Mouse (Mus musculus) midbrain, postnatal 0 days (tissue): Measurements from ENCODE around the gene Ppat. TPM values are rescaled to one million over a fixed set of nuclear protein-coding genes. Genes with fewer than 3 reads are reported as not detected.
A peak's percentile ranks its signal among the peaks of the same experiment; 100 is the strongest.

Experiments
- ATAC-seq: fragments of 200-750 bp; cut with Nextera tagmentation; 2 replicates; pipeline ENCODE4 v1.8.0; 2017; ENCODE audit warnings: moderate number of reproducible peaks, mild to moderate bottlenecking, moderate TSS enrichment, moderate library complexity; ENCODE audit not compliant: low FRiP score
- DNase-seq: peaks from one replicate; pipeline ENCODE4 v3.0.0-alpha.2; 2015; ENCODE audit warnings: low spot score
- H3K27ac ChIP-seq: fragments of 300-500 bp; sonication (generic); 2 replicates; pipeline ENCODE4 v1.5.1; 2014; ENCODE audit warnings: low read depth, mild to moderate bottlenecking, low read length, mixed read lengths
- H3K27me3 ChIP-seq: fragments of 300-500 bp; sonication (generic); 2 replicates; pipeline ENCODE4 v1.6.1; 2014; ENCODE audit warnings: low read length, control low read depth, mixed read lengths; ENCODE audit not compliant: insufficient read depth
- H3K36me3 ChIP-seq: fragments of 300-500 bp; sonication (generic); 2 replicates; pipeline ENCODE4 v1.6.1; 2014; ENCODE audit warnings: low read length, control low read depth, mixed read lengths; ENCODE audit not compliant: insufficient read depth
- H3K4me1 ChIP-seq: fragments of 300-500 bp; sonication (generic); 2 replicates; pipeline ENCODE4 v1.6.1; 2014; ENCODE audit warnings: mild to moderate bottlenecking, control low read depth, antibody characterized with exemption, low read length, mixed read lengths; ENCODE audit not compliant: insufficient read depth
- H3K4me2 ChIP-seq: fragments of 300-500 bp; sonication (generic); 2 replicates; pipeline ENCODE4 v1.6.1; 2014; ENCODE audit warnings: low read depth, mild to moderate bottlenecking, low read length, mixed read lengths; ENCODE audit not compliant: poor library complexity, severe bottlenecking
- H3K4me3 ChIP-seq: fragments of 300-500 bp; sonication (generic); 2 replicates; pipeline ENCODE4 v1.5.1; 2014; ENCODE audit warnings: low read depth, mild to moderate bottlenecking, low read length, moderate library complexity
- H3K9ac ChIP-seq: fragments of 300-500 bp; sonication (generic); replicated peaks from 2 replicates; pipeline ENCODE4 v1.6.1; 2014; ENCODE audit warnings: mild to moderate bottlenecking, low read length, moderate library complexity, mixed read lengths; ENCODE audit not compliant: poor library complexity, severe bottlenecking
- H3K9me3 ChIP-seq: fragments of 300-500 bp; sonication (generic); 2 replicates; pipeline ENCODE4 v1.6.1; 2016; ENCODE audit warnings: low read length, control low read depth
- CTCF ChIP-seq: IDR thresholded peaks from 2 replicates; pipeline ENCODE4 v1.5.1; 2016; ENCODE audit warnings: antibody characterized with exemption, mild to moderate bottlenecking
- WGBS: fragments of 180-500 bp; shearing (Covaris S2); extraction: QIAGEN DNeasy Blood & Tissue Kit; methylation state at CpG from one replicate; pipeline ENCODE4 v1.1.7; 2014; 5-methylcytosine and 5-hydroxymethylcytosine counted together
- polyA plus RNA-seq: library from polyadenylated mRNA; unstranded; fragments of >200 nt; fragmentation: Nextera tagmentation; extraction: Ambion mirVana; gene quantifications from 2 replicates; pipeline ENCODE4 v1.2.1, GENCODE M21; 2015
- total RNA-seq: library from RNA; depleted of rRNA; stranded (reverse); fragments of >200 nt; gene quantifications from 2 replicates; pipeline ENCODE4 v1.2.3, GENCODE M21; 2014

The Ppat gene
- total and polyA plus RNA-seq, 2 experiments from 2014 or later: 8.2 to 14.0 TPM

DNA sequence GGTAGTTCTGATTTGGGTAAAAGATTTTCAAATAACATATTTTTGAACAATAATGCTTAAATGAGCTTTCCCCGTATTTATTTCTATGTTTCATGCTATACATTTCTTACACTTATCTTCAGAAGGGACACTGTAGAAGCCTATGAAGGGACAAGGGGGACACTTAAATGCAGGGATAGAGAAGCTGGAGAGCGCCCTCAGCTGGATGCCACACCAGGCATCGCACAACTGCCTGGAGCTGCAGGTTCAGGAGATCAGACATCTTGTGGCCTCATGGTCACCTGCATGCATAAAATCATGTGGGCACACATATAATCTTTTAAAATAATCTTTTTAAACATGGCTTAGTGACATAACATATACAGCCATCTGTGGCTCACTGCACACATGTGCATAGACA is 13.3 kb upstream of the Ppat start:
- no peak for ATAC-seq
- H3K9ac ChIP-seq: no peak overlapping the region
- no peaks in the 10 kb centered on the region for H3K27me3 ChIP-seq
- H3K36me3 ChIP-seq: peaks cover 29% of the 10 kb centered on the region
- DNase-seq: no peak
- H3K4me3 ChIP-seq: no peak overlapping the region
- peak; percentile 30 for TF ChIP-seq CTCF
- H3K9me3 ChIP-seq: no peaks in the 10 kb centered on the region
- H3K4me1 ChIP-seq: no peaks in the 10 kb centered on the region
- H3K4me2 ChIP-seq: no peak overlapping the region
- 92% methylated on average over 3 of the region's 3 CpGs for WGBS
- H3K27ac ChIP-seq: no peak overlapping the region

DNA sequence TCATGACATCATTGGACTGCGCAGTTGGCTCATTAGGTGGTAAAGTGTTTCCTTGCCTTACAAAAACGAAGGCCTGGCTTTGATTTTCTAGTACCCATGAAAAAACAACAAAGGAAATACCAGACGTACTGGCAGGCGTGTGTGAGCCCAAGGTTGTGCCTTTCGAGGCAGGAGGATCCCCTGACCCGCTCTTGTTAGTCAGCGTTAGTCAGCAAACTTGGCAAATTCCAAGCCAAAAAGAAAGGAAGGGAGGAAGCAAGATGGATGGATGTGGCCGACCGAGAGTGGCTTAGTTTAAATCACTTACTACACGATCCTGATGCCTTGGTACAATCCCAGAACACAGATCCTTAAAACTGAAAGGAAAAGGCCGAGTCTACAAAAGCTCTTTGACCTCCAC is 11.2 kb upstream of the Ppat start:
- ATAC-seq: no peak
- H3K4me2 ChIP-seq: no peak overlapping the region
- no peaks in the 10 kb centered on the region for H3K4me1 ChIP-seq
- no peak for DNase-seq
- H3K4me3 ChIP-seq: no peak overlapping the region
- peaks cover 32% of the 10 kb centered on the region for H3K36me3 ChIP-seq
- TF ChIP-seq CTCF: no peak
- no peak overlapping the region for H3K27ac ChIP-seq
- WGBS: 89% methylated on average over 11 of the region's 11 CpGs
- H3K9ac ChIP-seq: no peak overlapping the region
- H3K27me3 ChIP-seq: no peaks in the 10 kb centered on the region
- H3K9me3 ChIP-seq: no peaks in the 10 kb centered on the region

DNA sequence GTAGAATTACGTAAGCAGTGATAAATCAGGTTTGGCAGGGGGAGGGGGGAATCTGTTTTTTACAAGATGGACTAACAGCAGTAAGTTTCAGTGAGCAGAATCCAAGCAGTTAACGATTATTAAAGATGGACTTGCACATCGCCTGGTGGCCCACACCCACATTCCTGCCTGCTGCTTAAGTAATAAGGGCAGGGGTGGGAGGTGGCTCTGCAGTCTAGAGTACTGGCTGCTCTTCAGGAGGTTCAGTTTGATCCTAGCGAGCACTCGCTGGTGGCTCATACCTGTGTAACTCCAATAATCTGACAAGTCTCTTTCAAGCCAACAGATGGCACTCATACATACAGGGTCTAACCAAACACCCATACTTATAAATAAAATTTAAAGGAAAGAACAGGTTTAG is 8.2 kb upstream of the Ppat start:
- ATAC-seq: no peak
- no peak for DNase-seq
- Histone ChIP-seq H3K9ac (no peak overlapping the region), H3K9me3 (no peaks in the 10 kb centered on the region), H3K4me2 (no peak overlapping the region), H3K4me1 (no peaks in the 10 kb centered on the region), H3K4me3 (no peak overlapping the region), H3K27ac (no peak overlapping the region), H3K27me3 (no peaks in the 10 kb centered on the region), H3K36me3 (peaks cover 42% of the 10 kb centered on the region)
- WGBS: 92% methylated on average over 5 of the region's 5 CpGs
- peak; percentile 9; the same call in 1 of the 2 replicates for TF ChIP-seq CTCF

DNA sequence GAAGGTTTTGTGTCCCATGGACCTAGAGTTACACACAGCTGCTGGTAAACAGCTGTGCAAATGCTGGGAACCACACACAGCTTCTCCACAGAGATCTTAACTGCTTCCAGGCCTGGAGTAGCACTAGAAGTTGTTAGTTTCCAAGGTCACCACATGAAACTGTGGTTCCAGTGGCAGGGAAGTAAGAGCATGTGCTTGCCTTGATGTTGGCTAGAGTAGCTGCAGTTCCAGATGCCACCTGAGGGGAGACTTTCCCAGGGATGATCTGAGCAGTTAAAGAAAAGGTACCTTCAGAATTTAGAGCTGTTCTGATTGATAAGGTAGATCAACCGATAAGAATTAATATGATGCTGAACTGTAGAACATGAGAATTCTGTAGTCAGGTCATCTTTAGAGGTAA is 6.6 kb upstream of the Ppat start:
- peak; percentile 50 for TF ChIP-seq CTCF
- WGBS: 96% methylated on average over 1 of the region's 1 CpGs
- Histone ChIP-seq H3K9me3 (no peaks in the 10 kb centered on the region), H3K27ac (no peak overlapping the region), H3K4me1 (no peaks in the 10 kb centered on the region), H3K4me2 (no peak overlapping the region), H3K27me3 (no peaks in the 10 kb centered on the region), H3K36me3 (peaks cover 30% of the 10 kb centered on the region), H3K4me3 (no peak overlapping the region), H3K9ac (no peak overlapping the region)
- ATAC-seq: no peak
- DNase-seq: no peak

DNA sequence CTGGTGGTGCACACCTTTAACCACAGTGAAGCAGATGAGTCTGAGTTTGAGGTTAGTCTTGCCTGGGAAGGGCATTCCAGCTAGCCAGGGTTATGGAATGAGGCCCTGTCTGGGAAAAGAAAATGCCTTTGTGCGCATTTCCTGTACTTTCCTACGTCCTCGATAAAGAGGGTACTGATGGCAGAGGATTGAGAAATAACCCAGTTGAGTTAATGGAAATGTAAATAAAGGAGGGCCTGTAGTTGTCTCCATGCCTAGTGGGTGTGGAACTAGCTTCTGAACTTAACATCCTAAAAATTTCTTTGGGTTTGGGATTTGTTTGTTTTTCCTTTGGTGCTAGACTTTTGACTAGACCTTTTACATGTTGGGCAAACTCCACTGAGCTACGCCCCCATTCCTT is 4.1 kb upstream of the Ppat start:
- WGBS: 81% methylated on average over 4 of the region's 4 CpGs
- no peak for ATAC-seq

DNA sequence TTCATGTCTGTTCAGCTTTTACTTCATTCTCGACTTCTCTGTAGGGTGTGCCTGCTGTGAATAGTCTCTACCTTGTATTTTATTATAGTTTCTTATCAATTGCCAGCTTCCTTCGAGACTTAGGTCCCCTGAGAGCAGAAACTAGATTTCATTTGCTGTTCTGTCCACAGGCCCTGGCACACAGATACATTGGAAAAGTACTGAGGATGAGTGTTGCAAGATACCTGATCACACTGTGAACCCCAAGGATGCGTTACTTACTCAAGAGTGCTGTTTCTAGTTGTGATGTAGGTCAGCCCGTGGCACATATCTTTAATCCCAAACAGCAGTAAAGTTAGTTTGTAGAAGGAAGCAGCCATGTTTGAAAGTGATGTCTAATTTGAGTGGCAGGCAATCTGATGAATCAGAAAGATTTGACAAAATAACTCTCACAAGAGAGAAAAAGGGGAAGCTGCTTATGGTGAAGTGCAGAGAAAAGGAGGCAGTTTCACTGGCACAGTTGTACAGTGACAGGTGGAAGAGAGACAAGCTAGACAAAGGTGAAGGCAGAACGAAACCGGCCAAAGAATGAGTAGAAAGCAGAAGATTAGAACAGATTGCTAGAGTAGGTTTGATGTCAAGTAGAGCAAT is 3.0 kb upstream of the Ppat start:
- no peak for ATAC-seq
- DNase-seq: no peak
- no peak for TF ChIP-seq CTCF
- H3K4me1 ChIP-seq: peaks cover 10% of the 10 kb centered on the region
- WGBS: 87% methylated on average over 6 of the region's 6 CpGs
- peaks cover 16% of the 10 kb centered on the region for H3K36me3 ChIP-seq
- no peak overlapping the region for H3K27ac ChIP-seq
- H3K9ac ChIP-seq: no peak overlapping the region
- H3K27me3 ChIP-seq: no peaks in the 10 kb centered on the region
- H3K4me3 ChIP-seq: no peak overlapping the region
- no peaks in the 10 kb centered on the region for H3K9me3 ChIP-seq
- no peak overlapping the region for H3K4me2 ChIP-seq

More for the DNA sequence above, 4.1 kb upstream of the Ppat start:
- Histone ChIP-seq H3K4me2 (no peak overlapping the region), H3K9me3 (no peaks in the 10 kb centered on the region), H3K27me3 (no peaks in the 10 kb centered on the region), H3K4me1 (peaks cover 7% of the 10 kb centered on the region), H3K36me3 (peaks cover 20% of the 10 kb centered on the region), H3K4me3 (no peak overlapping the region), H3K27ac (no peak overlapping the region), H3K9ac (no peak overlapping the region)
- TF ChIP-seq CTCF: no peak
- no peak for DNase-seq
